Mouse (Mus musculus) limb, embryonic 10.5 days (tissue): ENCODE measurements around the gene Tesmin. TPM values are rescaled to one million over a fixed set of nuclear protein-coding genes. Genes with fewer than 3 reads are reported as not detected.

Experiments
- DNase-seq: peaks from one replicate; pipeline ENCODE4 v3.0.0-alpha.2; 2017; ENCODE audit warnings: low spot score
- H3K27ac ChIP-seq: fragments of 300-500 bp; sonication (generic); 2 replicates; pipeline ENCODE4 v1.5.1; 2016; ENCODE audit warnings: mild to moderate bottlenecking
- H3K27me3 ChIP-seq: fragments of 300-500 bp; sonication (generic); 2 replicates; pipeline ENCODE4 v1.6.1; 2016; ENCODE audit warnings: low read depth, mild to moderate bottlenecking; ENCODE audit not compliant: poor library complexity, severe bottlenecking
- H3K36me3 ChIP-seq: fragments of 300-500 bp; sonication (generic); 2 replicates; pipeline ENCODE4 v1.6.1; 2016; ENCODE audit warnings: mild to moderate bottlenecking, moderate library complexity
- H3K4me1 ChIP-seq: fragments of 300-500 bp; sonication (generic); 2 replicates; pipeline ENCODE4 v1.6.1; 2016
- H3K4me3 ChIP-seq: fragments of 300-500 bp; sonication (generic); 2 replicates; pipeline ENCODE4 v1.5.1; 2016; ENCODE audit warnings: mild to moderate bottlenecking, moderate library complexity
- H3K9me3 ChIP-seq: fragments of 300-500 bp; sonication (generic); replicated peaks from 2 replicates; pipeline ENCODE4 v1.6.1; 2016; ENCODE audit warnings: mild to moderate bottlenecking
- WGBS: fragments of 180-500 bp; shearing (Covaris S2); methylation state at CpG from one replicate; pipeline ENCODE4 v1.1.7; 2016; 5-methylcytosine and 5-hydroxymethylcytosine counted together
- polyA plus RNA-seq: library from polyadenylated mRNA; unstranded; fragments of >200 nt; fragmentation: Nextera tagmentation; extraction: Ambion mirVana; gene quantifications from 2 replicates; pipeline ENCODE4 v1.2.1, GENCODE M21; 2016

The Tesmin gene
- polyA plus RNA-seq, 1 experiment from 2014 or later = 0.20 TPM

DNA sequence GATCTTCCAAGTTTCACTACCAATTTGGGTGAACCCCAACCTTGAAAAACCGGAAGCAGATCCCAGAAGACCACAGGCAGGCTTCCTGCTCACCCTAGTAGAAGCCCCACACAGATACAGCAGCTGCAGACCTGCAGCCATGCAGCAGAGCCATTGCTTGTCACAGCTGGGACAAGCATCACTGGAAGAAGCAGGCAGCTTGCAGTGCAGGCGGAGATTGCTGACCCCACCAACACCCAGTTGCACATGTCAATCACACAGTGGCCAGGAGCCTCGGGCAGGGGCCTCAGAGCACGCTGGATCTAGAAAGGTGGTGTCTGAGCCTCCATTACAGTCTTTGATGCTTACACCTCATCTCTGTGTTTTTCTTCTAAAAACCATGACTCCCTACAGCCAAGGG is 45.5 kb downstream of the Tesmin start:
- DNase-seq = no peak
- Histone ChIP-seq H3K36me3 (no peaks in the 10 kb centered on the region), H3K4me1 (peaks cover 14% of the 10 kb centered on the region; the same call in 1 of the 2 replicates), H3K9me3 (no peaks in the 10 kb centered on the region), H3K4me3 (no peak overlapping the region), H3K27me3 (no peaks in the 10 kb centered on the region), H3K27ac (peak overlapping the region; percentile 15; the same call in 1 of the 2 replicates)
- 35% methylated on average over 4 of the region's 4 CpGs for WGBS

DNA sequence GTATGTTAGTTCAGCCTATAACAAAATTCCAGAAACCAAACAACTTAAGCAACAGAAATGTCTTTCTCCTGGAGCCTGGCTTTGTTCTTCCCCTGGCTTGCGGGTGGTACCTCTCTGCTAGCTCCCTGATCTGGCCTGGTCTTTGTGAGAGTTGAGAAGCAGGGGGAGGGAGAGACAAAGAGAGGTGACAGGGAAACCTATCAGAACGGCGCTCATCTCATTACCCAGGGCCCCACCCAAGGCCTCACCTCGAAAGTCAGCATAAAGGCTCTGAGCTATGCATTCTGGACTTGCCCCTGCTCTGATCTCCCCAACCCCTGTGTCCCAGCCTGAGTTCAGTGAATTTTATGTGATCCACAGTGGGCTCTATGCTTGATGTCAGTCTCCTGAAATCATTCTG is 46.0 kb downstream of the Tesmin start:
- no peak overlapping the region for H3K4me3 ChIP-seq
- WGBS = 28% methylated on average over 4 of the region's 4 CpGs
- H3K27ac ChIP-seq = 0 out of 2 replicates have a peak overlapping the region, but pooled peaks have one; percentile 15
- peaks cover 14% of the 10 kb centered on the region; the same call in 1 of the 2 replicates for H3K4me1 ChIP-seq
- H3K9me3 ChIP-seq = no peaks in the 10 kb centered on the region
- no peak for DNase-seq
- no peaks in the 10 kb centered on the region for H3K27me3 ChIP-seq
- no peaks in the 10 kb centered on the region for H3K36me3 ChIP-seq

DNA sequence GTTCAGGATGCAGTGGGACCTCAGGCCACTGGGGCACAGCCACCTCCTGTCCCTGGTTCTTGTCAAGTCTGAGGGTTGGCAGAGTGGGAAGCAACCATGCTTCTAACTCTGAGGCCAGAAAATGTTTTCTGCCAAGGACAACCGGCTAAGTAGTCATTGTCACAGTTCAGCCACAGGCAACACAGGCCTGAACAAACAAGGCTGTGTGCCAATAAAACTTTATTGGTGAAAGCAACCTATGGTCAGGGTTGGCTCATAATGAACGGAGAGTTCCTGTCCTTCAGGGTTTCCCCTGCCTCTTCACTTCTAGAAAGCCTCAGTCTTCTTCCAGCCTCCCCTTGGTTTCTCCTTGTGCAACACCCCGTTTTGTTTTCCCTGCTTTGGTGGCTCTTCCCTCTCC is 47.2 kb downstream of the Tesmin start:
- no peaks in the 10 kb centered on the region for H3K36me3 ChIP-seq
- peaks cover 14% of the 10 kb centered on the region; the same call in 1 of the 2 replicates for H3K4me1 ChIP-seq
- H3K9me3 ChIP-seq = no peaks in the 10 kb centered on the region
- no peak for DNase-seq
- H3K4me3 ChIP-seq = no peak overlapping the region
- H3K27me3 ChIP-seq = 0 out of 2 replicates have a peak, but pooled peaks cover 8% of the 10 kb centered on the region
- 85% methylated on average over 3 of the region's 3 CpGs for WGBS
- H3K27ac ChIP-seq = no peak overlapping the region

DNA sequence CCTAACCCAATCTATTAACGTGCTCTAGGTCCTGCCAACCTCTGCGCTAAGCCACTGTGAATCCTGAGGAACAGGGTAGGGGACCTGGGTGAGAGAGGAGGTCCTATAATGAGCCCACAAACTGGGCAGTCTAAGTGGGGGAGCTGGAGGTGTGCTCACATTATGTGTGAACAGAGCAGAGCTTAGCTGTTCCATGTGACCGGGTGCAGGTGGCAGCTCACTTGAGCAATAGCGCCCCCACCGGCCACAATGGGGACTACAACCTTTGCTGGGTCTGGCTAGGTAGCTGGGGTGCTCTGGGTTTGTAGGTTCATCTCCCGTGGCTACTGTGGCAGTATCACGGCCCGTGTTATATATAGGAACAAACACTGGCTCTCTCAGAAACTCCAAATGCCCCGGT is 48.2 kb downstream of the Tesmin start:
- H3K27me3 ChIP-seq = 0 out of 2 replicates have a peak, but pooled peaks cover 8% of the 10 kb centered on the region
- H3K36me3 ChIP-seq = no peaks in the 10 kb centered on the region
- H3K4me1 ChIP-seq = peaks cover 16% of the 10 kb centered on the region
- no peak overlapping the region for H3K4me3 ChIP-seq
- peak; percentile 46 for DNase-seq
- H3K9me3 ChIP-seq = no peaks in the 10 kb centered on the region
- no peak overlapping the region for H3K27ac ChIP-seq
- WGBS = 58% methylated on average over 9 of the region's 9 CpGs

DNA sequence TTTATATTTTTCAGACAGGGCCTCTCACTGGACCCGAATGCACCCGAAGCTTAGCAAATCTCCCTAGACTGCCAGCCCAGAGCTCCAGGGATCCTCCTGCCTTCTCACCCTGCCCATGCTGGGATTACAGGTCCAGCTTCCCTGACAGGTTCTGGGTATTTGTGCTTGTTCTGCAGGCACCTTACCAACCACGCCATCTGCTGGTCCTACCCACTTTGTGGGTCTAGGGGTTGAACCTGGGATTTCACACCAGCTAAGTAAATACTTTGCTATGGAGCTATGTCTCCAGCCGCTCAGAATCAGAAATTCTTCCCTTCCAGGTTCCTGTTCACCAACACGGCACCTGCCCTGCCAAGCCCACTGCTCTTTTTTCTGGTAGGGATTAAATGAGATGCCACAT is 49.3 kb downstream of the Tesmin start:
- H3K4me3 ChIP-seq = no peak overlapping the region
- 0 out of 2 replicates have a peak, but pooled peaks cover 8% of the 10 kb centered on the region for H3K27me3 ChIP-seq
- H3K36me3 ChIP-seq = no peaks in the 10 kb centered on the region
- H3K27ac ChIP-seq = no peak overlapping the region
- H3K9me3 ChIP-seq = no peaks in the 10 kb centered on the region
- WGBS = 70% methylated on average over 5 of the region's 5 CpGs
- no peak for DNase-seq
- H3K4me1 ChIP-seq = peaks cover 16% of the 10 kb centered on the region

DNA sequence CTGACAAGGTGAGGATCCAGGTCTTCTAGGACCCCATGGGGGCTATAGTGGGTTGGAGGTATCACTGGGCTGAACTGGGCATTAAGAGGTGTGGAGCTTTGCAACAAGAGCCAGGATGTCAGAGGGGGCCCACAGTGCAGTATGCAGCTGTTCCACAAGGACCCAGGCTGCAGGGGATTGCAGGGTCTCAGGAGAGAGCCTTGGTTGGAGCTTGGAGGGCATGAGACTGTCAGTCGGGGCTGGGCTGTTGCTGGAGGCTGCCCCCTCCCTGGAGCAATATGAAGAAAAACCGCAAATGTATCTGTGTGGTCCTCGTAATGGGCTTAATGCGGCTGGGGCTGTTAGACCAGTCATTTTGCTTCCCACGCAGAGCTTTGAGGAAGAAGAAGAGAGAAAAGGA is 52.0 kb downstream of the Tesmin start:
- H3K36me3 ChIP-seq = no peaks in the 10 kb centered on the region
- WGBS = 63% methylated on average over 5 of the region's 5 CpGs
- no peaks in the 10 kb centered on the region for H3K9me3 ChIP-seq
- no peak for DNase-seq
- H3K27ac ChIP-seq = no peak overlapping the region
- peaks cover 4% of the 10 kb centered on the region for H3K4me1 ChIP-seq
- H3K4me3 ChIP-seq = no peak overlapping the region
- 0 out of 2 replicates have a peak, but pooled peaks cover 8% of the 10 kb centered on the region for H3K27me3 ChIP-seq

DNA sequence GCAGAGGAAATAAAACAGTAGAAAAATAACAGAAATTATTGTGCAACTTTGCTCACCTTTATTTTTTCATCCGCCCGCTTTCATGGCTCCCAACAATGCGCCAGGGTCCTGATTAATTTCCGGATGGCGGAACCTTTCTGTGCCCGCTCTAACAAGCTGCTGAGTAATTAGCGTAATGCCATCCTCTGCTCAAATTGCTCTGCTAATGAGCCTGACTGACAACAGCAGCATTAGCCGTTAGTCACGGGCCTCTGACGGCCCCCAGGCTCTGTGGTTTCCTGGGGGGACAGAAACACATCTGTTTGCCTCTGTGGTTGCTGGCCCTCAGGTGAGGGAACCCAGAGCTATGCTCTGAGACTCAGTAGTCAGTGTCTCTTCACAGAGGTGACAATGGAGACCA is 52.4 kb downstream of the Tesmin start:
- Histone ChIP-seq H3K4me1 (peaks cover 4% of the 10 kb centered on the region), H3K36me3 (no peaks in the 10 kb centered on the region), H3K27ac (no peak overlapping the region), H3K4me3 (no peak overlapping the region), H3K27me3 (0 out of 2 replicates have a peak, but pooled peaks cover 8% of the 10 kb centered on the region), H3K9me3 (no peaks in the 10 kb centered on the region)
- no peak for DNase-seq
- WGBS = 44% methylated on average over 10 of the region's 10 CpGs

DNA sequence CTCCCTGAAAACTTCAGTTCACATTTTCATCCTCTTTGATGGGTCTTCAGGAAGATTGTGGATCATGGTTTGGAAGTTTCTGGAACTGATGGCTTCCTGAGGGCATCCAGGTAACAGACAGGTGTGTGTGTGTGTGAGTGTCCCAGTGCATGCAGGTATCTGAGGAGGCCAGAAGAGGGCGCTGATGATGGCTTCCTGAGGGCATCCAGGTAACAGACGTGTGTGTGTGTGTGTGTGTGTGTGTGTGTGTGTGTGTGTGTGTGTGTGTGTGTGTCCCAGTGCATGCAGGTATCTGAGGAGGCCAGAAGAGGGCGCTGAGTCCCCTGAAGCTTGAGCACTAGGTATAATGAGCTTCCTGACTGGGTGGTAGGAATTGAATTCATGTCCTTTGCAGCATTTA is 58.7 kb downstream of the Tesmin start:
- DNase-seq = no peak
- Histone ChIP-seq H3K4me3 (no peak overlapping the region), H3K36me3 (no peaks in the 10 kb centered on the region), H3K27ac (no peak overlapping the region), H3K4me1 (no peaks in the 10 kb centered on the region), H3K27me3 (no peaks in the 10 kb centered on the region), H3K9me3 (no peaks in the 10 kb centered on the region)
- WGBS = 72% methylated on average over 3 of the region's 3 CpGs

DNA sequence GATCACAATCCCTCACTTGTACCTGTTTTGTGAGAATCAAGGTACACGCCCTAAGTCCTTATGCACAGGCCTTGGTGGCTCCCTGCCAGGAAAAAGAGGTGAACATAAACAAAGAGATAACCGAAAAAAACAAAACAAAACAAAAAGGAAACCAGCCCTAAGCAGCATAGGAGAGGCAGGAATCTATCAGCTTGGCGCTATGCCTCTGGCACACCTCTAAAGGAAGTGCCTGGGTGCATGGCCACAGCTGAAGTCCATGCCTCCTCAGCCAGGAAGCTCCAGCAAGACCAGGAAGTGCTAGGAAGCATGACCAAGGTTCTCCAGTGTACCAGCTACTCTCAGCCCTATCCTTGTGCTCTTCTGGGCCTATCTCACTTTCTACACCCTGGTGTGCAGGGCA is 60.6 kb downstream of the Tesmin start:
- no peak for DNase-seq
- Histone ChIP-seq H3K9me3 (no peaks in the 10 kb centered on the region), H3K36me3 (peaks cover 15% of the 10 kb centered on the region), H3K27ac (no peak overlapping the region), H3K27me3 (no peaks in the 10 kb centered on the region), H3K4me3 (no peak overlapping the region), H3K4me1 (no peaks in the 10 kb centered on the region)
- 82% methylated on average over 3 of the region's 3 CpGs for WGBS

DNA sequence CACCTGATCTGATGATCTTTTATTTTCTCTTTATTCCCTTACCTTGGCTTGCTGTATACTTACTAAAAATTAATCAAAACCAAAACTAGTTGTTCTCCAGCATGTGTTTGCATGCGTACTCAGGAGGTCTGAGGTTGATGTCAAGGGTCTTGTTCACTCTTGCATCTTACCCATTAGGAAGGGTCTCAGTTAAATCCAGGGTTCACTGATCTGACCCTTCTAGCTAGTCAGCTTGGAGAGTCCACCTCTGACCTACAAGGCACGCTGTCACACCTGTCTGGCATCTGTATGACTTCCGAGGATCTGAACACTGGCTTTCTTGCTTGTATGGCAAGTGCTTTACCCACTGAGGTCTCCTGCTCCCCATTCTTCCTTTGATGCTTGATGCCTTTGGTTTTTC is 62.1 kb downstream of the Tesmin start:
- WGBS = 94% methylated on average over 3 of the region's 3 CpGs
- Histone ChIP-seq H3K4me1 (no peaks in the 10 kb centered on the region), H3K4me3 (no peak overlapping the region), H3K9me3 (no peaks in the 10 kb centered on the region), H3K36me3 (peaks cover 30% of the 10 kb centered on the region), H3K27me3 (no peaks in the 10 kb centered on the region), H3K27ac (no peak overlapping the region)
- DNase-seq = no peak

DNA sequence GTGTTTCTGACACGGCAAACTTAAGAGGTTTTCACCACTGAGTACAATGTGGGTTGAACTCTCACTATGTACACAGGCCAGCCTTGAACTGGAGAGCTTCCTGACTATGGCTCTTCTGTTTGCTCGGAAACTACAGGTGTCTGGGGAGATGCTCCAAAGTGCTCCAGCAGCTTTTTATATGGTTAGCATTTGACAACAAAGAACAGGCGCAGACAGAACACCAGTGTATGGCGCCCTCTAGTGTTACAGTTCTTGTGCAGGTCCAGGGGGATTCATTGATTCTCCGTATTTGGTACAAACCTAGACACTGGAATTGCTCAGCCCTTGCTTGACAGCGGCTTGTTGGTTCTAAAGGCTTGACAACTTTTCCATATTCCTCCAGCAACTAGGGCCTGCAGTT is 62.5 kb downstream of the Tesmin start:
- WGBS = 32% methylated on average over 6 of the region's 6 CpGs
- Histone ChIP-seq H3K27ac (no peak overlapping the region), H3K4me1 (no peaks in the 10 kb centered on the region), H3K9me3 (no peaks in the 10 kb centered on the region), H3K4me3 (no peak overlapping the region), H3K36me3 (peaks cover 34% of the 10 kb centered on the region), H3K27me3 (no peaks in the 10 kb centered on the region)
- DNase-seq = peak; percentile 74

DNA sequence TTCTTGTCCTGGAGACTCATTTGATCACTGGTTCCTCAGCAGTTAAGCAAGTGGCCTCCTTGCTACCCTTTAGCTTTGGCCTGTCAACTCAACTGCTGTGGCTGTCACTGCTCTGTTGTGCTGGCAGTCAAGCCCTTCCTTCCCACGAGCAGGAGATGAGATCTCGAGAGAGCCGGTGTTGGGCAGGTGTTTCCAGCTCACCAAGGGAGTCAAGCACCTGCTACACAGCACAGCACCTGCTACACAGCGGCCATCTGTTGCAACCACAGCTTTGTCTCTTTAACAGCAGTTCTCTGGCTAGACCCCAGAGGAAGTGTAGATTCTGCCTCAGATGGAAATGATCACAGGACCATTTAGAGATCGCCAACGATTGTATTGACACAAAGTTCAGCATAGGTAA is 63.0 kb downstream of the Tesmin start:
- no peaks in the 10 kb centered on the region for H3K27me3 ChIP-seq
- H3K4me3 ChIP-seq = no peak overlapping the region
- H3K9me3 ChIP-seq = no peaks in the 10 kb centered on the region
- H3K4me1 ChIP-seq = no peaks in the 10 kb centered on the region
- WGBS = 71% methylated on average over 6 of the region's 6 CpGs
- no peak for DNase-seq
- no peak overlapping the region for H3K27ac ChIP-seq
- H3K36me3 ChIP-seq = peaks cover 39% of the 10 kb centered on the region
